Mouse (Mus musculus) retina, postnatal 7 days (tissue): Measurements from ENCODE around the gene Tha1.
"Not testable (repeated sequence)": the region's sequence is repeated elsewhere in the genome, so short reads cannot be mapped to it uniquely, and the experiment has no call there.

Experiments
- DNase-seq: peaks from one replicate; pipeline ENCODE4 v3.0.0-alpha.2; 2012; ENCODE audit warnings: low read depth, low spot score

Gene Tha1

GRCm38 (mm10) chr11:117848985-117849671 lies 24.2 kb downstream of the Tha1 start, which contains the start of gene Birc5:
Birc5 (plus strand) TSS chr11:117849251.
- DNase-seq, result peak; percentile 91

- no peak for DNase-seq
Measured at GRCm38 (mm10) chr11:117848271-117848984, 24.9 kb downstream of the Tha1 start.

GRCm38 (mm10) chr11:117847593-117848215 lies 25.6 kb downstream of the Tha1 start:
- no peak for DNase-seq

- DNase-seq, result no peak
Measured at GRCm38 (mm10) chr11:117846640-117847039, 26.6 kb downstream of the Tha1 start.

- DNase-seq, result no peak
Measured at GRCm38 (mm10) chr11:117845651-117846050, 27.6 kb downstream of the Tha1 start.

- no peak for DNase-seq
Measured at GRCm38 (mm10) chr11:117844997-117845396, 28.3 kb downstream of the Tha1 start.

- DNase-seq, result no peak
Measured at GRCm38 (mm10) chr11:117843434-117843833, 29.8 kb downstream of the Tha1 start.

- no peak for DNase-seq
Measured at GRCm38 (mm10) chr11:117840910-117841309, 32.4 kb downstream of the Tha1 start.

GRCm38 (mm10) chr11:117839021-117839420 lies 34.3 kb downstream of the Tha1 start:
- no peak for DNase-seq

GRCm38 (mm10) chr11:117838572-117838971 lies 34.7 kb downstream of the Tha1 start:
- DNase-seq, result no peak

- DNase-seq, result no peak
Measured at GRCm38 (mm10) chr11:117836306-117836705, 37.0 kb downstream of the Tha1 start.

- no peak for DNase-seq
Measured at GRCm38 (mm10) chr11:117834086-117834485, 39.2 kb downstream of the Tha1 start.

GRCm38 (mm10) chr11:117833509-117833908 lies 39.8 kb downstream of the Tha1 start:
- DNase-seq, result not testable (repeated sequence)

- peak; percentile 54 for DNase-seq
Measured at GRCm38 (mm10) chr11:117832086-117832969, 41.0 kb downstream of the Tha1 start.

GRCm38 (mm10) chr11:117830401-117830800 lies 42.9 kb downstream of the Tha1 start:
- DNase-seq, result no peak

GRCm38 (mm10) chr11:117829671-117830215 lies 43.5 kb downstream of the Tha1 start:
- DNase-seq, result no peak

GRCm38 (mm10) chr11:117828888-117829604 lies 44.2 kb downstream of the Tha1 start:
- no peak for DNase-seq

- no peak for DNase-seq
Measured at GRCm38 (mm10) chr11:117828149-117828887, 45.0 kb downstream of the Tha1 start.

GRCm38 (mm10) chr11:117827386-117827785 lies 45.9 kb downstream of the Tha1 start:
- DNase-seq, result no peak

- no peak for DNase-seq
Measured at GRCm38 (mm10) chr11:117826916-117827315, 46.4 kb downstream of the Tha1 start.
